Mouse (Mus musculus) kidney, adult 2 months (tissue): ENCODE data around the gene Qser1.

Source experiments
- CTCF ChIP-seq: fragments of 200-500 bp; conservative IDR thresholded peaks from 2 replicates; pipeline ENCODE4 v1.5.1; 2011; ENCODE audit warnings: low read depth, mild to moderate bottlenecking, control low read depth, low read length, moderate library complexity, mixed read lengths; ENCODE audit not compliant: insufficient read depth, insufficient read length
- POLR2A ChIP-seq: fragments of 200-500 bp; IDR thresholded peaks from one replicate; pipeline ENCODE4 v1.6.1; 2011; ENCODE audit warnings: low read depth, low read length, control low read depth

DNA sequence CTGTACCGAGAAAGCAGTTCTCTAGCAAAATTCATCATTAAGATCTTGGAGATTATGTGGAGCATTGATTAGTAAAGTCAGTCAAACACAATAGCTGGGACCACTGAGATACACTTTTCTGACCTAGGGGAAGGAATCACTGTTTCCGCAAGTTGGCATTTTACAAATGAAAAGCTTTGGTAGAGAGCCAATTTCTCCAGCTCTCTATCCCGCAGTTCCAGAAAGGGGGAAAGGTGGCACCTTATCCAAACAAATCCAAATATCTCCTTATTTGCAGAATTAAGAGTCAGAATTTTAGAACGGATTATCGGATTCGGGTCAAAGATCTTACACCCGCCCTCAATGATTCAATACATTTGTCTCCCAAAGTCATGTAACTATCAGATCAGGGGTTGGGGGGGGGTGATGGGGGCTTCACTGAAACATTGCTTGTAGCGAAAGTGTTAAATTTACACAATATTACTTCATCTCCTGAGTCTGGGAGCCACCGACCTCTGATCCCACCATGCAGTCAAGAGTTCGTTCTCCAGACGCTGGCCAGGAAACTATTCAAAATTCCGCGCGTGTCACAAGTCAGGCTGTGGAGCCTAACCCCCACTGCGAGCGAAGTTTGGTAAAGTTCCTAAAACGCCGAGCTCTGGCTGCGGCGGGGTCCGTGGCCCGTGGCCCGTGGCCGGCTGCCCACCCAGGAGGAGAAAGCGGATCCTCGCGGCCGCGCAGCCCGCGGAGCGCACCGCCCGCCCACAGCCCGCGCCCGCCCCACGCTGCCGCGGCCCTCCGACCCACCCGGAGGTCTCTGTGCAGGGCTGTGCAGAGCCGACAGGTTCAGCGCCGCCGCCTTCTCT is 74.4 kb downstream of the Qser1 start:
- TF ChIP-seq POLR2A (no peak), CTCF (no peak)
